Mouse (Mus musculus) hindbrain, embryonic 15.5 days (tissue): ENCODE results near the gene Anxa4. TPM values are rescaled to one million over a fixed set of nuclear protein-coding genes. Genes with fewer than 3 reads are reported as not detected.

ENCODE experiments used
- ATAC-seq: fragments of 200-750 bp; cut with Nextera tagmentation; 2 replicates; pipeline ENCODE4 v1.8.0; 2017; ENCODE audit warnings: low read depth, moderate number of reproducible peaks, moderate TSS enrichment; ENCODE audit not compliant: low FRiP score
- H3K27ac ChIP-seq: fragments of 300-500 bp; sonication (generic); replicated peaks from 2 replicates; pipeline ENCODE4 v1.5.1; 2015; ENCODE audit warnings: mild to moderate bottlenecking, inconsistent platforms
- H3K27me3 ChIP-seq: fragments of 300-500 bp; sonication (generic); 2 replicates; pipeline ENCODE4 v1.6.1; 2015; ENCODE audit warnings: control low read depth, inconsistent platforms
- H3K36me3 ChIP-seq: fragments of 300-500 bp; sonication (generic); 2 replicates; pipeline ENCODE4 v1.6.1; 2015; ENCODE audit warnings: control low read depth, inconsistent platforms
- H3K4me1 ChIP-seq: fragments of 300-500 bp; sonication (generic); replicated peaks from 2 replicates; pipeline ENCODE4 v1.6.1; 2015; ENCODE audit warnings: control low read depth, inconsistent platforms
- H3K4me2 ChIP-seq: fragments of 300-500 bp; sonication (generic); 2 replicates; pipeline ENCODE4 v1.6.1; 2015; ENCODE audit warnings: moderate library complexity, mild to moderate bottlenecking, inconsistent platforms
- H3K4me3 ChIP-seq: fragments of 300-500 bp; sonication (generic); 2 replicates; pipeline ENCODE4 v1.5.1; 2015; ENCODE audit warnings: mild to moderate bottlenecking, inconsistent platforms
- H3K9ac ChIP-seq: fragments of 300-500 bp; sonication (generic); 2 replicates; pipeline ENCODE4 v1.6.1; 2015; ENCODE audit warnings: inconsistent platforms
- H3K9me3 ChIP-seq: fragments of 300-500 bp; sonication (generic); 2 replicates; pipeline ENCODE4 v1.6.1; 2016; ENCODE audit warnings: control low read depth, inconsistent platforms
- WGBS: fragments of 180-500 bp; shearing (Covaris S2); methylation state at CpG from one replicate; pipeline ENCODE4 v1.1.7; 2015; 5-methylcytosine and 5-hydroxymethylcytosine counted together
- polyA plus RNA-seq: library from polyadenylated mRNA; unstranded; fragments of >200 nt; fragmentation: Nextera tagmentation; extraction: Ambion mirVana; gene quantifications from 2 replicates; pipeline ENCODE4 v1.2.1, GENCODE M21; 2015

Gene Anxa4
- polyA plus RNA-seq, 1 experiment from 2014 or later: 4.6 TPM

- ATAC-seq: no peak
- Histone ChIP-seq H3K27me3 (peaks cover 29% of the 10 kb centered on the region), H3K4me2 (peak overlapping the region; percentile 79), H3K4me1 (peaks cover 12% of the 10 kb centered on the region), H3K36me3 (no peaks in the 10 kb centered on the region), H3K27ac (no peak overlapping the region), H3K9ac (no peak overlapping the region), H3K9me3 (no peaks in the 10 kb centered on the region), H3K4me3 (no peak overlapping the region)
- 54% methylated on average over 5 of the region's 5 CpGs for WGBS
Measured at GRCm38 (mm10) chr6:86793957-86794356, 573 bp upstream of the Anxa4 start.

- Histone ChIP-seq H3K9me3 (no peaks in the 10 kb centered on the region), H3K4me1 (peaks cover 12% of the 10 kb centered on the region), H3K4me2 (no peak overlapping the region), H3K36me3 (no peaks in the 10 kb centered on the region), H3K27ac (no peak overlapping the region), H3K4me3 (no peak overlapping the region), H3K27me3 (peaks cover 29% of the 10 kb centered on the region), H3K9ac (no peak overlapping the region)
- WGBS: 86% methylated on average over 10 of the region's 10 CpGs
- ATAC-seq: no peak
Measured at GRCm38 (mm10) chr6:86790351-86790943, 2.9 kb downstream of the Anxa4 start.

- WGBS: 88% methylated on average over 4 of the region's 4 CpGs
- no peak overlapping the region for H3K9ac ChIP-seq
- H3K4me3 ChIP-seq: no peak overlapping the region
- H3K9me3 ChIP-seq: no peaks in the 10 kb centered on the region
- no peaks in the 10 kb centered on the region for H3K36me3 ChIP-seq
- no peak overlapping the region for H3K27ac ChIP-seq
- peaks cover 8% of the 10 kb centered on the region for H3K4me1 ChIP-seq
- H3K27me3 ChIP-seq: peaks cover 18% of the 10 kb centered on the region
- no peak overlapping the region for H3K4me2 ChIP-seq
- ATAC-seq: no peak
Measured at GRCm38 (mm10) chr6:86788242-86788641, 5.1 kb downstream of the Anxa4 start.

- WGBS: 96% methylated on average over 3 of the region's 3 CpGs
- Histone ChIP-seq H3K27ac (no peak overlapping the region), H3K9ac (no peak overlapping the region), H3K4me2 (no peak overlapping the region), H3K36me3 (no peaks in the 10 kb centered on the region), H3K9me3 (no peaks in the 10 kb centered on the region), H3K27me3 (peaks cover 3% of the 10 kb centered on the region; the same call in 1 of the 2 replicates), H3K4me3 (no peak overlapping the region), H3K4me1 (no peaks in the 10 kb centered on the region)
- no peak for ATAC-seq
Measured at GRCm38 (mm10) chr6:86786545-86786944, 6.8 kb downstream of the Anxa4 start.

- H3K9ac ChIP-seq: no peak overlapping the region
- H3K27ac ChIP-seq: no peak overlapping the region
- no peak for ATAC-seq
- no peak overlapping the region for H3K4me3 ChIP-seq
- H3K4me1 ChIP-seq: no peaks in the 10 kb centered on the region
- no peaks in the 10 kb centered on the region for H3K27me3 ChIP-seq
- 87% methylated on average over 3 of the region's 3 CpGs for WGBS
- H3K4me2 ChIP-seq: no peak overlapping the region
- no peaks in the 10 kb centered on the region for H3K36me3 ChIP-seq
- H3K9me3 ChIP-seq: no peaks in the 10 kb centered on the region
Measured at GRCm38 (mm10) chr6:86784739-86785138, 8.6 kb downstream of the Anxa4 start.

GRCm38 (mm10) chr6:86782342-86782741 is 11.0 kb downstream of the Anxa4 start:
- Histone ChIP-seq H3K4me2 (no peak overlapping the region), H3K9me3 (no peaks in the 10 kb centered on the region), H3K27me3 (no peaks in the 10 kb centered on the region), H3K4me3 (no peak overlapping the region), H3K4me1 (no peaks in the 10 kb centered on the region), H3K27ac (no peak overlapping the region), H3K36me3 (no peaks in the 10 kb centered on the region), H3K9ac (no peak overlapping the region)
- ATAC-seq: no peak
- 85% methylated on average over 3 of the region's 3 CpGs for WGBS

GRCm38 (mm10) chr6:86781361-86781957 is 11.9 kb downstream of the Anxa4 start:
- no peak for ATAC-seq
- Histone ChIP-seq H3K36me3 (no peaks in the 10 kb centered on the region), H3K4me1 (no peaks in the 10 kb centered on the region), H3K27me3 (no peaks in the 10 kb centered on the region), H3K9me3 (no peaks in the 10 kb centered on the region), H3K9ac (no peak overlapping the region), H3K4me3 (no peak overlapping the region), H3K4me2 (no peak overlapping the region), H3K27ac (no peak overlapping the region)
- 38% methylated on average over 2 of the region's 2 CpGs for WGBS

- Histone ChIP-seq H3K36me3 (no peaks in the 10 kb centered on the region), H3K4me2 (no peak overlapping the region), H3K4me1 (no peaks in the 10 kb centered on the region), H3K9ac (no peak overlapping the region), H3K27me3 (no peaks in the 10 kb centered on the region), H3K27ac (no peak overlapping the region), H3K9me3 (no peaks in the 10 kb centered on the region), H3K4me3 (no peak overlapping the region)
- WGBS: 91% methylated on average over 10 of the region's 10 CpGs
- ATAC-seq: no peak
Measured at GRCm38 (mm10) chr6:86778910-86779594, 14.3 kb downstream of the Anxa4 start.

GRCm38 (mm10) chr6:86777181-86777580 is 16.2 kb downstream of the Anxa4 start:
- 83% methylated on average over 3 of the region's 3 CpGs for WGBS
- Histone ChIP-seq H3K9ac (no peak overlapping the region), H3K4me2 (no peak overlapping the region)

GRCm38 (mm10) chr6:86776706-86777071 is 16.7 kb downstream of the Anxa4 start:
- H3K9me3 ChIP-seq: no peaks in the 10 kb centered on the region
- no peak for ATAC-seq
- no peaks in the 10 kb centered on the region for H3K4me1 ChIP-seq
- 61% methylated on average over 4 of the region's 4 CpGs for WGBS
- no peak overlapping the region for H3K9ac ChIP-seq
- H3K27me3 ChIP-seq: no peaks in the 10 kb centered on the region
- no peak overlapping the region for H3K4me2 ChIP-seq
- no peak overlapping the region for H3K27ac ChIP-seq
- H3K4me3 ChIP-seq: no peak overlapping the region
- H3K36me3 ChIP-seq: no peaks in the 10 kb centered on the region

More at GRCm38 (mm10) chr6:86777181-86777580, 16.2 kb downstream of the Anxa4 start:
- H3K4me3 ChIP-seq: no peak overlapping the region
- ATAC-seq: no peak
- H3K9me3 ChIP-seq: no peaks in the 10 kb centered on the region
- H3K36me3 ChIP-seq: no peaks in the 10 kb centered on the region
- no peaks in the 10 kb centered on the region for H3K4me1 ChIP-seq
- H3K27me3 ChIP-seq: no peaks in the 10 kb centered on the region
- no peak overlapping the region for H3K27ac ChIP-seq

GRCm38 (mm10) chr6:86776001-86776705 is 17.2 kb downstream of the Anxa4 start:
- Histone ChIP-seq H3K36me3 (no peaks in the 10 kb centered on the region), H3K27ac (no peak overlapping the region), H3K4me1 (no peaks in the 10 kb centered on the region), H3K4me3 (no peak overlapping the region), H3K4me2 (no peak overlapping the region), H3K27me3 (no peaks in the 10 kb centered on the region), H3K9ac (no peak overlapping the region), H3K9me3 (no peaks in the 10 kb centered on the region)
- WGBS: 81% methylated on average over 8 of the region's 8 CpGs
- ATAC-seq: no peak

- no peak overlapping the region for H3K27ac ChIP-seq
- no peaks in the 10 kb centered on the region for H3K36me3 ChIP-seq
- H3K9ac ChIP-seq: no peak overlapping the region
- WGBS: 91% methylated on average over 6 of the region's 6 CpGs
- no peaks in the 10 kb centered on the region for H3K27me3 ChIP-seq
- ATAC-seq: no peak
- no peaks in the 10 kb centered on the region for H3K4me1 ChIP-seq
- H3K9me3 ChIP-seq: no peaks in the 10 kb centered on the region
- H3K4me3 ChIP-seq: no peak overlapping the region
- H3K4me2 ChIP-seq: no peak overlapping the region
Measured at GRCm38 (mm10) chr6:86774937-86775336, 18.4 kb downstream of the Anxa4 start.
